Mouse (Mus musculus) left cerebral cortex, adult 18-20 months (tissue): Measurements from ENCODE around the gene Akt1s1. TPM values are rescaled to one million over a fixed set of nuclear protein-coding genes. Genes with fewer than 3 reads are reported as not detected.

Experiments used
- DNase-seq, 2 experiments: peaks; one replicate each; pipeline ENCODE4 v3.0.0; 2021 to 2022; ENCODE audit warnings: low spot score in 2 of 2, mixed read lengths in 1 of 2
- total RNA-seq, 2 experiments: library from RNA; stranded (reverse); gene quantifications; 2 replicates each; pipeline ENCODE4 v1.2.3; 2021

Akt1s1 gene
- total RNA-seq, 2 experiments from 2014 or later: 67.9 to 70.1 TPM

DNA sequence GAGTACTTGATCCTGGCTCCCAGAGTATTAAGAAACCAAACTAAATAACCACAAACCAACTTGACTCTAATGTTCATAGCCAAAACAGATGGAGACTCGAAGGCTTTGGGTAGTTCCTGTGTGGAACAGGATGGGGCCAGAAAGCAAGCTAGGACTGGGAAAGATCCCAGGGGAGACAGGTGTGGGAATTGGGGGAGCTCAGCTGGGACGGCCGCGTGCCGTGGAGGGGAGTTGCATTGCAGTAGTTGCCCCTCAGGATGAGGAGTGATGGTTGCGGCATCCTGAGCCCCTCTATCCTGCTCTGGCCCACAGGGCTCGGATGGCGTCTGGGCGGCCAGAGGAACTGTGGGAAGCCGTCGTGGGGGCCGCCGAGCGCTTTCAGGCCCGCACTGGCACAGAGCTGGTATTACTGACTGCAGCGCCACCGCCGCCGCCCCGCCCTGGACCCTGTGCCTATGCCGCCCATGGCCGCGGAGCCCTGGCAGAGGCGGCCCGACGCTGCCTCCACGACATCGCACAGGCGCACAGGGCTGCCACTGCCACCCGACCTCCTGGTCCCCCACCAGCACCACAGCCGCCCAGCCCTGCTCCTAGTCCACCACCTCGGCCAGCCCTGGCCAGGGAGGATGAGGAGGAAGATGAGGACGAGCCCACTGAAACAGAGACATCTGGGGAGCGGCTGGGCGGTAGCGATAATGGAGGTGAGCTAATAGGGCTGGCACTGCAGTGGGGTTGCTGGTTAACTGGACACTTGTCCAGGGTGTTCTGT is 3.7 kb downstream of the Akt1s1 start:
- no peak for DNase-seq

DNA sequence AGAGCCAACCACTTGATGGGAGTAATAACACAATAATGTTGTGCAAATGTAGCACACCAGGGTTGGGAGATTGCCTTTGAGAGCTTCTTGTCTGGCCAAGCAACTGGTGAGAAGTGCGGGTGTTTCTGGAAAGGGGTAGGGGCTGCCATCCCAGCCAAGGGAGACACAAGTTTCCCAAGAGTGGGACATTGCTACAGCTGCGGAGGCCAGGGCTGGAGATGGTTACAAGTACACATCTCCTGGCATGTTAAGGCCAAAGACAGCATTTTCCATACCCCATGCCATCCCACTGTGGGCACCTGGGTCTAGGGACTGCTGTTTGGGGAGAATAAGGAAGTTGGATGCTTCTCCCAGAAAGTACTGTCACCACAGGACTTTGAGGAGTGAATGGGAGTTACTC is 4.3 kb downstream of the Akt1s1 start:
- DNase-seq: no peak

DNA sequence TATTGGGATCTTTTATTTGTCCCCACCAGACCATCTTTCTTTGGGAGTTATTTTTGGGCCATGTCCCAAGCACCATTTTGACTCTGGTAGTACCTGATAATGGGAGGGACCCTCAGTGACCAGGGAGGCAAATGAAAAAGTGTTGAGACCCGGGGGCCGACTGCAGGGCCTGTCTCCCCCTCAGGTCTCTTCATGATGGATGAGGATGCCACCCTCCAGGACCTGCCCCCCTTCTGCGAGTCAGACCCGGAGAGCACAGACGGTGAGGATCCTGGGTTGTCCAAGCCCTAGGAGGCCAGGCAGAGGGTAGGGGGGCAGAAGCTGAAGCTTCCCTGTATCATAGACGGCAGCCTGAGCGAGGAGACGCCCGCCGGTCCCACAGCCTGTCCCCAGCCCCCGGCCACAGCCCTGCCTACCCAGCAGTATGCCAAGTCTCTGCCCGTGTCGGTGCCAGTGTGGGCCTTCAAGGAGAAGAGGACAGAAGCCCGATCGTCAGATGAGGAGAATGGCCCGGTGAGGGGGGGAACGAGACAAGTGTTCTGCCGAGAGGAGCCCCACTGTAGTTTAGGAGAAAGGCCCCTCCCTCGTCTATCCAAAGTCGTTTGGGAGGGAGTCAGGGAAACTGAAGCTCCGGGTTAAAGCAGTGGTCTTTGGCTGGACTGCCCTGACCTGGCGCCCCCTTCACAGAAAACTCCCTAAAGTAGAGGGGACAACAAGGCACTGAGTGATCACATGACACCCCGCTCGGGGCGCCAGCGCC is 5.0 kb downstream of the Akt1s1 start:
- no peak for DNase-seq

DNA sequence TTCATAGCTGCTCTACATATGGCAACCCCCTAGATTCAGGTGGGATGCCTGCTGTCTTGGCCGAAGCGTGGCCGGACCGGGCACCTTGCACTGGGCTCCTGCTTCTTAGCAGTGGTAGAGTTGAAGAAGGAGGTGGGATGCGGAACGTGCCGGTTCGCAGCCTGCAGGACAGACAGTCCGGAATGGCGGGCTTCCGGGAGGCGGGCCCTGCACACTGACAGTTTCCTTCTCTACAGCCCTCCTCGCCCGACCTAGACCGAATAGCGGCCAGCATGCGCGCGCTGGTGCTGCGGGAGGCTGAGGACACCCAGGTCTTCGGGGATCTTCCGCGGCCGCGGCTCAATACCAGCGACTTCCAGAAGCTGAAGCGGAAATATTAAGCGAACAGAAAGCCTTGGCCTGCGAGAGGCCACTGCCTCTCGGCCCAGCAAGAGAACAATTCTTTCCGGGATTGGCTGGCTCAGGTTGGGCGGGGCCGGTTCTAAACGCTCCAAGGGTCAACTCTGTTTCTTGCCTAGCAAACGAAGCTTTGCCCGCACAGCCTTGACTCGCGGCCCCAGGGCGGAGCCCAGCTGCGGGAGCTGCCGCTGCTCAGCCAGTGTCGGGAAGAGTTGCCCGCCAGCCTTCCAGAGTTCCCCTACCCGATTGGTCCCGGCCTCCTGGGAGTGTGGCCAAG is 5.7 kb downstream of the Akt1s1 start:
- DNase-seq: peak; percentile 61 to 68

DNA sequence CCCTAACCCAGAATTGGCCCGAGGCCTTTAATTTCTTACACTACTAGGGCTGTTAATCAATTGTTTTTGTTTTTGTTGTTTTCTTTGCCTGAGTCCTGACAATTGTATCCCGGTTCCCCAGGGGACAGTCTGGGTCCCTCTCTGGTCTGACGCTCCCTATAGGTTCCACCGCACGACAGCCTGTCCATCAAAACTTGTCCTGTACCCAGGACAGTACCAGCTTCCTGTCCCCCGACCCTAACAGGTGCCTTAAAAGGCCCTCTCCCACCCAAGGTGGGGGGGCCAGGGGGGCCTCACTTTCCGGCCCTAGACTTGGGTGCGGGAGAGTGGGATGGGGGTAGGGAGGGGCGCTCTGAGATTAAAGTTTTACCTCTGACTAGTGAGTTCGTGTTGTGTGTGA is 6.2 kb downstream of the Akt1s1 start:
- no peak for DNase-seq

DNA sequence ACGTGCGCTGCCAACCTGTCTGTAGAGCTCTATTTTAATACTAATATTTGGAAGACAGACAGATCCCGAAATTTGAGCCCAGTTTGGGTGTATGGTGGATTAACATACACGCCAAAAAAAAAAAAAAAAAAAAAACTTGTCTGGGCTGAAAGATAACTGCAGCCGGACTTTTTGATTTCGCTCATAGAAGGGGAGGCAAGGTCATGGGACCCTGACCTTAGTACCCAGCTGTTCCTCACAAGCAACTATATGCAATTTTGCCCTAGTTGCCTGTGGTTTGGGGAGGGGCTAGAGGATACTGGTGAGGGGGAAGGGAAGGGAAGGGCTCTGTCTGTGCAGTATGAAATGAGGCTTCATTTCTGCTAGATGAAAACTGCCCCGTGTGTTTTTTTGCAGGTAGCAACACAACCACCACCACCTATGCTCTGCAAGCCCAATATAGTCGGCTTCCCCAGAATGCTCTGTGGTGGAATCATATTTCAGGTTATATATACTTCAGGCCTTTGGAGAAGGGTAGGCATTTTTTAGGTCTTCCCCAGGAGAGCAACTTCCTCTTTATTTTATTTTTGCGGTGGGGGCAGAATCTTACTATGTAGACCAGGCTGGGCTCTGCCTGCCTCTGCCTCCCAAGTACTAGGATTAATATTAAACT is 7.6 kb downstream of the Akt1s1 start:
- no peak for DNase-seq

DNA sequence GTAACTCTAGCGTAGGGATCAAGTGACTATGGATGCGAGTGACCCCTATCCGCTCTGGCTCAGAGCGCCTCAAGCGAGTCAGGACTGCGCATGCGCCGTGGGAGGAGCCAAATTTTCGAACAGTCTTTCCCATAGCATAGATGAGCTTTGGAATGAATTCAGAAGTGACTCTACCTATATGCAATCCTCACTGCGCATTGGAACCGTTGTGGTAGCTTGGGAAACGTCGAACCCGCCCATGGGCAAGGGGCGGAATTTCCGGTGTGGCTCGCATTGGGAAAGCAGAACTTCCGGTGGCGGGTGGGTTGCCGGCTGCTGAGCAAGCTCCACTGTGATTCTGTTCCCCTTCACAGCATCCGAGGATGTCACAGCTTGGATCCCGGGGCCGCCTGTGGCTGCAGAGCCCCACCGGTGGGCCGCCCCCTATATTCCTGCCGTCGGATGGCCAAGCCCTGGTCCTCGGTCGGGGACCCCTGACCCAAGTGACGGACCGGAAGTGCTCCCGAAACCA is 8.3 kb downstream of the Akt1s1 start, which contains the start of gene Pnkp:
Gene Pnkp, plus strand, starts transcription at position 98 of the 511 bp plus-strand sequence.
- peak; percentile 89 to 92 for DNase-seq

DNA sequence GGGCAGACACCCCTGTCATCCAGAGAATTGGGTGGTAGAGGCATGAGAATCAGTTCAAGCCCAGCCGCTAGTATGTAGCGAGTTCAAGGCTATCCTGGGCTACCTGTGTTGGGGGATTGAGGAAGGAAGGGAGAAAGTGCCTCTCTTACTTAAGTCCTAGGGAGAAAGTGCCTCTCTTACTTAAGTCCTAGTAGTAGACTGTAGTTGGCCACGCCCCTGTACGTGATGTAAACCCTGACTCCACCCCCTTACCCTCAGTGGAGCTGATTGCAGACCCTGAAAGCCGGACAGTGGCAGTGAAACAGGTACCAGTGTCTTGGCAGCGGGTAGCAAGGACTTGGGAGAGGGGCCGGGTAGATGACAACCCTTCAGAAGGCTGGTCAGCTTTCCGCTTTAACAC is 9.1 kb downstream of the Akt1s1 start:
- no peak for DNase-seq

DNA sequence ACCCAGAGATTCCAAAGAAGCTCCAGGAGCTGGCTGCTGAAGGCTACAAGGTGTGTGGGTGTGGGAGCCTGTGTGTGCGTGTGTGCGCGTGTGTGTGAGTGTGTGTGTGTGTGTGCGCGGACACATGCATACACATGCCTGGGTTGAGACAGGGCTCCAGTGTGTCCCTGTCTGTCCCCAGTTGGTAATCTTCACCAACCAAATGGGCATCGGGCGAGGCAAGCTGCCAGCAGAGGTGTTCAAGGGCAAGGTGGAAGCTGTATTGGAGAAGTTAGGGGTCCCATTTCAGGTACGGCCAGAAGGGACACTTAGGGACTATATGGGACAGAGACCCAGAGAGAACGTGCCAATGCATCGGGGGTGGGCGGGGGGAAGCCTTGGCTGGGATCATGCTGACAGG is 11.1 kb downstream of the Akt1s1 start:
- DNase-seq: no peak

DNA sequence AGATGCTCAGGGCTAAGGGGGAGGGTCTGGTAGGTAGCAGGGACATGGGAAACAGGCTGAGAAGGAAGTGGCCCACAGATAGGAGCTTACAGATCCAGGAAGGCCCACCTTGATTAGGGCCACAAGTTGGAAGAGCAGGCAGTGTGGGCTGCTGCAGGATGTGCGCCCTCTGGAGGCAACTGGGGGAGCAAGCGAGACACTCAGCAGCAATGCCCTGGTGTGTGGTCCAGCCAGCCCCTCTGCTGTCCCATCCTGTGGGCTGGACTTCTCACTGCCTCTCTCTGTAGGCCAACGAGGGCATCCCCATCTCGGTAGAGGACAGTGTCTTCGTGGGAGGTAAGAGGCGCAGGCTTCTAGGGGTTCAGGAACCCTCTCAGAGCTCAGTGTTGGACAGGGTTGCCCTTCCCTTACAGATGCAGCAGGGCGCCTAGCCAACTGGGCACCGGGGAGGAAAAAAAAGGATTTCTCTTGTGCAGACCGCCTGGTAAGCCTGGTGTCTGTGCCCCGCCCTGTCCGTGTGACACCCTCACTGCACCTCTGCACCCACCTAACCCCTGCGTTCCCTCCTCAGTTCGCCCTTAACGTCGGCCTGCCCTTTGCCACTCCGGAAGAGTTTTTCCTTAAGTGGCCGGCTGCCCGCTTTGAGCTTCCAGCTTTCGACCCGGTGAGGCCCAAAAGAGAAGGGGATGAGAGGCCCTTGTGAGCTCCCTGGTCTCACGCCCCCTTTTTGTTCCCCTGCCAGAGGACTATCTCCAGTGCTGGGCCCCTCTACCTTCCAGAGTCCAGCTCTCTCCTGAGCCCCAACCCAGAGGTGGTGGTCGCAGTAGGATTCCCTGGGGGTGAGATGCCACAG is 12.0 kb downstream of the Akt1s1 start:
- DNase-seq: peak; percentile 65 to 69

DNA sequence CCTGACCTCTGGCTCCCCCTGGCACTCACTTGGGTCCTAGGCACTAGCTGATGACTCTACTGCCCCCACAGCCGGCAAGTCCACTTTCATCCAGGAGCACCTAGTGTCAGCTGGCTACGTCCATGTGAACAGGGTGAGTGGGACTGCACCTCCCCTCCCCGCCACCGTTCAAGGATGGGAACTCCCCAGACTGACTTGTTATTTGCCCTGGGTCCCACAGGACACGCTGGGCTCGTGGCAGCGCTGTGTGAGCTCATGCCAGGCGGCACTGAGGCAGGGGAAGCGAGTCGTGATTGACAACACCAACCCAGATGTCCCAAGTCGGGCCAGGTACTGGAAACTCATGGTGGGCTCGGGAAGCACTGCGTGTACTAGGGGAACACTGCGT is 12.6 kb downstream of the Akt1s1 start:
- no peak for DNase-seq

DNA sequence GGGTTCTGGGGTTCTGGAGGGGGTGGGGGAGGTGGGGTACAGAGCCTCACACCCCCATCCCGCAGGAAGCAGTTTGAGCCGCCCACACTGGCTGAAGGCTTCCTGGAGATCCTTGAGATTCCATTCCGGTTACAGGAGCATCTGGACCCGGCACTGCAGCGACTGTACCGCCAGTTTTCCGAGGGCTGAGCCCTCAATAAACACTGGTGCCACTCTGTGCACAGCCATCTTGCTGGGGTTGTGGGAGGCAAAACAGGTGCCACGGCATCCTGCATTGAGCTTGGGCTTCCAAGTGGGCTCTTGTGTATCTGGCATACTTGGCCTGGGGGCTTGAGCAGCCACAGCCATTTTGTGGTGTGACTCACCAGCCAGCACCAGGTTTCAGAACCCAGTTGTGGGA is 13.6 kb downstream of the Akt1s1 start:
- DNase-seq: peak in 1 of 2 experiments; percentile 15

DNA sequence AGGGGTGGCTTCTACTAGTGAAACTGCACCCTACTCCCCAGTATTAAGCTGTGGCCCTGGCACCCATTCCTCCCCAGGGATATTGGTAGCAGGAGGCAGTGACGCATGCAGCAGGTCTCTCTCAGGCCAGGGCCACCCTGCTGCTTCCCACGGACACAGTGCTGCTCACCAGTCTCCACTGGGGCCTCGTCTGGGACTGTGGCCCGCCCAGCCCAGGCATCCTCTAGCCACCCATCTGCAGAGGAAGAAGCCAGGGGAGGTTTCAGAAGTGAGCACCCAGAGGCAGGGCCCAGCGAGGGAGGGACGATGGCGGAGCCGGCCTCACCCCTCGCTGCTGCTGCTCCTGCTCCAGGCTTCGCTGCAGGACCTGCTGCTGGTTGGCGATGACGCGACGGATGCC is 14.4 kb downstream of the Akt1s1 start:
- DNase-seq: no peak

DNA sequence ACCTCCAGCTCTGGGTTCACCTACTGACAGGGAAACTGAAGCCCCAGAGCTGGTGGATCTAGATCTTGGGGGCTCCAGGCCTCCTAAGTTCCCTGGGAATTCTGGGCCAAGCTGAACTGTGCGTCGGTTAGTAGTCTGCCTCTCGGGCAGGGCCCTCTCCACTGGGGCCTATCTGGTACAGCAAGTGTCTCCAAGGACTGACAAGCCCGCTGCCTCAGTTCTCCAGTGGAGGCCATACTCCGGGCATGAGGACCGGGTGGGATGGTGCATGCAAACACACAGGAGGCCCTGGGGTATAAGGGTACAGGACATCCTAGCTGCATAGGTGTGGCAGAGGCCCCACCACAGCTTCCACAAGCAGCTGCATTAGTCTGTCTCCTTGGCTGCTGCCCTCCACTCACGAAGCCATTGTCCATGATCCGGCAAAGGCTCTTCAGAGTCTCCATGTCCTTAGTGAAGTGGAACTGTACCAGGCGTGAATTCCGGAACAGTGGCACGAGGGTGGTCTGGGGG is 15.2 kb downstream of the Akt1s1 start:
- DNase-seq: no peak

DNA sequence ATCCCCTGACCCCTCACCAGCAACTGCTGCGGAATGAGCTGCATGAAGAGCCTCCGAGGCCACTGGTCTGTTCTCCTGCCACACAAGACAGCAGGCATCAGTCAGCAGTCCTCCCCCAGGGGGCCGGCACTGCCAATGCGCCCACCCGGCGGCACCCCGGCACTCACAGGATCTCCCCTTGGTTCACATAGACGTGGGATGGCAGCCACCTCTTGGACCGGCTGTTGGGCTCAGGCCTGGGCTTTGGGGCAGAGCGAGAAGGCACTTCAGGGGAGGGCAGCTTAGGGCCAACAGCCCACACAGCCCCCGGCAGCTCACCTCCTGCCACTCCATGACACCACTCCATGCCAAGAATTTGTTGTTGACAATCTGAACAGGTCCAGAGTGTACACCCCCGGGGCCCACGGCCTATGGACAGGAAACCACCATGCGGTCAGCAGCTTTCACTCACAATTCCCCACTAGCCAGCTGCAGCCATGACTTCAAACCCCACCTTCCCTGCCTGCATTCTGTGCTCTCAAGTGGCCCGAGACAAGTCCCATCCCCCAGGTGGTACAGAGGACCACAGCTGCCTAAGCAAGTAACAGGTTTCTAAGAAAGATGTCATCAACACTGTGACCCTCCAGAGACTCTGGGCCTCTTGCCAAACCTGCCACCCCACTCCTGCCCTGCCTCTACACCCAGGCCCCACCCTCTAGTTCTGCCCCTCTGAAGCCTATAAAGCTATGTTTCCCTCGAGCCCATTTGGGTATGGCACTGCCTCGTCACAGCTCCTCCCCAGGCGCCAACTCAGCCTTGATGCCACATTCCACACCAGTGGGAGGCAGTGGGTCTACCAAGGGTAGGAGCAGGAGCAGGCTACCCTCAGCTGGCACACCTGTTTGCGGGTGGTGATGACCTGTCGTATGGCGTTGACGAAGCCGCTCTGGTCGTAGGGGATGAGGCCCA is 16.1 kb downstream of the Akt1s1 start:
- DNase-seq: no peak

DNA sequence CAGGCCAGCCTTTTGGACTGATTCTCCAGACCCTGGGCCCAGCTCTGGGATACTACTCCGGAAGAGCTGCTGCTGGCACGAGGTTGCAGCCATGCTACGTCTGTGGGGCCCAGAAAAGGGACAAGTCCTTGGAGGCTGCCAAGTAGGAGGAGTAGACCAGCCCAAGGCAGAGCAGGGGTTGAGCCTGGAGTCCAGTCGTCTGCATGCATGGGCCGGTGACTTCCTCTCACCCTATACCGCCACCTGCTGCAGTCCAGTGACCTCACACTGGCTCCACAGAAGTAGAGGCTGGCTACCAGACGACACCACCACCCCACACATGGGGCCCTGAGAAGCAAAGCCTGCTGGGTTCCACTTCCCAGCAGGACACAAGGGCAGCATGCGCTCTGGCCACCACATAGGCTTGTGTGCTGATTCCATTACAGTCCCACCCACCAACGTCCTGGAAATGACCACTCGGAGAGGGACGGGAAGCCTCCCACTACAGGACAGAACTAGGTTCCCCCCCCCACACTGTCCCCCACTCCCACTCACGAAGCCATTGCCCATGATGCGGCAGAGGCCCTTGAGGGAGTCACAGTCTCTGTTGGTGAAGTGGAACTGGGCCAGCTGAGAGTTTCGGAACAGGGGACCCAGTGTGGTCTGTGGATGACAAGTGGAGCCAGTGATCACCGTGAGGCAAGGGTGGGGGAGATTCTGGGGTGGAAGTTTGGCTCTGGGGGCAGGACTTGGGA is 17.7 kb downstream of the Akt1s1 start:
- DNase-seq: no peak

DNA sequence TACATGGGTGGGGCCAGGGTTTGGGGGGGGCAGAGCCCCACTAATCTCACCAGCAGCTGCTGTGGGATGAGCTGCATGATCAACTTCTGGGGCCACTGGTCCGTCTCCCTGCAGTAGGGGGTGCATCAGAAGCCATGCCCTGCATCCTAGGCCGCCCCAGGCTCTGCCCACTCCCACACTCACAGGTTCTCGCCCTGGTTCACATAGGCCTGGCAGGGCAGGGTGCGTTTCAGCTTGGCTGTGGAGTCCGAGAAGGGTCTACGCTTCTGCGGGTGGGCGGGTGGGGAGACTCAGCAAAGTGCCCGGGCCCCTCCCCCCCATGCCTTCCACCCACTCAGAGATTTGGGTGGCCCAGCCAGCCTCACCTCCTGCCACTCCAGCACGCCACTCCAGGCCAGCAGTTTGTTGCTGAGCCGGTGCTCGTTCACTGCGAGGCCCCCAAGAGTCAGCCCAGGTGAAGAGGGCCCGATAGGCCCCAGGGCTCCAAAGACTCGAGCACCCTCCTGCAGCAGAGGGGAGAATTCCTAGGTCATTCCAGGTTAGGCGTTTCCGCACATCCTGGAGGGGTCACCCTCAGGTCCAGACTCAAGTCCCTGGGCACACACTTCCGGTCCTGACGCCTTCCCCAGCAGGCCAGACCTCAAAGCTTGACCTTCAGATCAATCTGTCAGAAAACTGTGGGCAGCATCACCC is 18.4 kb downstream of the Akt1s1 start:
- DNase-seq: no peak

DNA sequence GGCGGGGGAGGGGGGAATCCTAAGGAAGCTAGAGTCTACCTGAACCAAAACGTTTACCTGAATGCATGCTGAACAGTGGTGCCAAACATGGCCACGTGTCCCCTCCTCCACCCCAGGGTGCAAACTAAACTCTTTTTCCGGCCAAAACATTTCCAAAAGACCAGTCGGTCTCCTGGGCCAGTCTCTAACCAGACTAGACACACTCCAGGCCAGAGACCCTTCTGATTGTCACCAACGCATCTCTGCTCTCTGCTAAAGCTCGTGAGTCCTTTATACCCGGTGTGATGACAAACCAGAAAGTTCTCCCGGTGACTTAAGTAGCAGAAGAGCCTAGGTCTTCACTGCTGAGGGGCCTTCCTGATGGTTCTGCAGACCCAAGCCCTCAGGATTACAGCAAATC is 19.0 kb downstream of the Akt1s1 start:
- DNase-seq: no peak
